Mouse (Mus musculus) midbrain, embryonic 11.5 days (tissue): ENCODE measurements at regions not wholly inside any gene's neighbourhood (a gene's known extent, or its start where the extent isn't known, plus 50 kb on each side); places are given as distances from the start of the nearest gene placed in this dataset.

ENCODE experiments used
- ATAC-seq: fragments of 200-750 bp; cut with Nextera tagmentation; 2 replicates; pipeline ENCODE4 v1.8.0; 2017; ENCODE audit warnings: moderate TSS enrichment, moderate library complexity; ENCODE audit not compliant: low FRiP score
- DNase-seq: peaks from one replicate; pipeline ENCODE4 v3.0.0; 2015; ENCODE audit warnings: low spot score; ENCODE audit errors: missing footprints
- H3K27ac ChIP-seq: fragments of 300-500 bp; sonication (generic); 2 replicates; pipeline ENCODE4 v1.5.1; 2014; ENCODE audit warnings: low read depth, low read length
- H3K27me3 ChIP-seq: fragments of 300-500 bp; sonication (generic); 2 replicates; pipeline ENCODE4 v1.6.1; 2014; ENCODE audit warnings: mild to moderate bottlenecking, low read length, moderate library complexity, mixed read lengths; ENCODE audit not compliant: control insufficient read depth, insufficient read depth
- H3K36me3 ChIP-seq: fragments of 300-500 bp; sonication (generic); 2 replicates; pipeline ENCODE4 v1.6.1; 2014; ENCODE audit warnings: mild to moderate bottlenecking, low read length, moderate library complexity, mixed read lengths; ENCODE audit not compliant: control insufficient read depth, insufficient read depth
- H3K4me1 ChIP-seq: fragments of 300-500 bp; sonication (generic); 2 replicates; pipeline ENCODE4 v1.6.1; 2014; ENCODE audit warnings: low read length; ENCODE audit not compliant: control insufficient read depth, insufficient read depth
- H3K4me2 ChIP-seq: fragments of 300-500 bp; sonication (generic); 2 replicates; pipeline ENCODE4 v1.6.1; 2014; ENCODE audit warnings: mild to moderate bottlenecking, moderate library complexity
- H3K4me3 ChIP-seq: fragments of 300-500 bp; sonication (generic); 2 replicates; pipeline ENCODE4 v1.5.1; 2014; ENCODE audit warnings: low read depth, low read length
- H3K9ac ChIP-seq: fragments of 300-500 bp; sonication (generic); 2 replicates; pipeline ENCODE4 v1.6.1; 2014; ENCODE audit warnings: low read length
- H3K9me3 ChIP-seq: fragments of 300-500 bp; sonication (generic); 2 replicates; pipeline ENCODE4 v1.6.1; 2016; ENCODE audit warnings: low read length; ENCODE audit not compliant: control insufficient read depth
- WGBS: fragments of 180-500 bp; shearing (Covaris S2); extraction: QIAGEN DNeasy Blood & Tissue Kit; methylation state at CpG from one replicate; pipeline ENCODE4 v1.1.7; 2014; 5-methylcytosine and 5-hydroxymethylcytosine counted together

- Histone ChIP-seq H3K9me3 (no peaks in the 10 kb centered on the region), H3K27me3 (no peaks in the 10 kb centered on the region), H3K9ac (no peak overlapping the region), H3K4me3 (no peak overlapping the region), H3K36me3 (no peaks in the 10 kb centered on the region), H3K27ac (no peak overlapping the region), H3K4me1 (peaks cover 16% of the 10 kb centered on the region), H3K4me2 (no peak overlapping the region)
- ATAC-seq (no peak), DNase-seq (no peak)
- WGBS: 60% methylated on average over 2 of the region's 2 CpGs
These were observed 2391.6 kb upstream of the 5930422O12Rik start for GRCm38 (mm10) chr8:31036892-31037291.
